In genomic region chr10:43939136-43939662, GRCm38 (mm10) we compare ENCODE assay signal across 26 mouse cellular contexts. TPM values are rescaled to one million over a fixed set of nuclear protein-coding genes. Genes with fewer than 3 reads are reported as not detected.
A peak's percentile ranks its signal among the peaks of the same experiment; 100 is the strongest.
DNase-seq lines count a peak whose midpoint lies in the region; ATAC-seq and TF ChIP-seq lines count a peak whose summit lies in the region.
"Had no signal": no experiment of that assay in that cellular context is flagged by ENCODE, and none has a peak within 500 bp of the region (broad histone marks: within the 10 kb centered on the region; RNA-seq: fewer than 3 reads in every experiment).

No protein-coding gene starts in this region.

- H3K9me3 ChIP-seq in kidney, embryonic 15.5 days (replicated peaks), result no peaks in the 10 kb centered on the region
- H3K9me3 ChIP-seq: embryonic facial prominence, embryonic 12.5 days; embryonic facial prominence, embryonic 15.5 days; G1E; hindbrain, embryonic 12.5 days; hindbrain, embryonic 15.5 days had no signal

- peaks cover 7% of the 10 kb centered on the region for H3K4me1 ChIP-seq in kidney, adult 2 months (ENCODE audit: control insufficient read depth, insufficient read depth, low read length)
- no peaks in the 10 kb centered on the region; the same call in 1 of the 2 replicates for H3K4me1 ChIP-seq in kidney, embryonic 15.5 days
- H3K4me1 ChIP-seq: embryonic facial prominence, embryonic 12.5 days; embryonic facial prominence, embryonic 15.5 days had no signal

- H3K9ac ChIP-seq in kidney, embryonic 15.5 days, result no peak overlapping the region
- H3K9ac ChIP-seq: embryonic facial prominence, embryonic 12.5 days; embryonic facial prominence, embryonic 15.5 days; forebrain, postnatal 0 days; hindbrain, embryonic 12.5 days; hindbrain, embryonic 15.5 days had no signal

- DNase-seq in kidney, adult 2 months, result peak; percentile 24
- DNase-seq in ES-CJ7 (ENCODE audit: low read depth, low spot score) (peak; percentile 78), ZHBTc4 (ENCODE audit: low read depth, low spot score) (peak; percentile 82)
- peak; percentile 56 for DNase-seq in yolk sac, embryonic 10.5 days (ENCODE audit: low spot score)
- DNase-seq in left cerebral cortex, postnatal 14 days (ENCODE audit: low spot score in 2 of 2), result no peak
- no peak for DNase-seq in neural tube, embryonic 10.5 days (ENCODE audit: extremely low spot score, low spot score)
- DNase-seq in left cerebral cortex, adult 18-20 months (ENCODE audit: low spot score in 2 of 2), result no peak
- DNase-seq: adrenal gland, adult 8-10 months; adrenal gland, postnatal 25 days; cerebellum, adult 18-20 months; cerebellum, postnatal 10 days; cerebellum, postnatal 36 days; forebrain, postnatal 0 days; gastrocnemius, adult 2 months; gastrocnemius, postnatal 14 days; heart, adult 11 months had no signal

- intact Hi-C loops in left cerebral cortex, postnatal 14 days (cut with DNase I), result no loop called here

- no peak overlapping the region for H3K4me2 ChIP-seq in kidney, embryonic 15.5 days
- H3K4me2 ChIP-seq: embryonic facial prominence, embryonic 12.5 days; embryonic facial prominence, embryonic 15.5 days; heart, embryonic 11.5 days; hindbrain, embryonic 12.5 days; hindbrain, embryonic 15.5 days had no signal

- TF ChIP-seq CTCF in kidney, adult 2 months (conservative IDR thresholded peaks at IDR 0.05; ENCODE audit: insufficient read depth, insufficient read length, low read depth, low read length), result no peak

- no peak overlapping the region for H3K4me3 ChIP-seq in kidney, adult 2 months (ENCODE audit: insufficient read depth, low read depth, low read length)
- no peak overlapping the region for H3K4me3 ChIP-seq in kidney, embryonic 15.5 days (replicated peaks)
- H3K4me3 ChIP-seq: embryonic facial prominence, embryonic 12.5 days; embryonic facial prominence, embryonic 15.5 days; gastrocnemius, adult 2 months; hindbrain, embryonic 12.5 days; hindbrain, embryonic 15.5 days had no signal

- H3K36me3 ChIP-seq in kidney, adult 2 months (ENCODE audit: control insufficient read depth, insufficient read depth, low read length), result no peaks in the 10 kb centered on the region
- H3K36me3 ChIP-seq in kidney, embryonic 15.5 days, result peaks cover 12% of the 10 kb centered on the region; the same call in 1 of the 2 replicates
- H3K36me3 ChIP-seq: embryonic facial prominence, embryonic 15.5 days; hindbrain, embryonic 15.5 days had no signal

- H3K27ac ChIP-seq in kidney, adult 2 months (ENCODE audit: insufficient read depth, low read depth, low read length), result no peak overlapping the region
- no peak overlapping the region for H3K27ac ChIP-seq in kidney, embryonic 15.5 days
- H3K27ac ChIP-seq: embryonic facial prominence, embryonic 12.5 days; embryonic facial prominence, embryonic 15.5 days; gastrocnemius, adult 2 months; hindbrain, embryonic 12.5 days; hindbrain, embryonic 15.5 days had no signal

- no peak for ATAC-seq in kidney, embryonic 15.5 days (replicated peaks; ENCODE audit: low FRiP score)
- ATAC-seq: activated CD4-positive, CD25-positive, alpha-beta regulatory T cell, adult 4 months; forebrain, embryonic 14.5 days; forebrain, postnatal 0 days; Patski had no signal

- H3K27me3 ChIP-seq in kidney, adult 2 months (replicated peaks; ENCODE audit: control insufficient read depth, insufficient read depth, low read length), result no peaks in the 10 kb centered on the region
- no peaks in the 10 kb centered on the region for H3K27me3 ChIP-seq in kidney, embryonic 15.5 days
- H3K27me3 ChIP-seq: embryonic facial prominence, embryonic 12.5 days; embryonic facial prominence, embryonic 15.5 days; hindbrain, embryonic 12.5 days; hindbrain, embryonic 15.5 days; Patski had no signal

- WGBS in kidney, adult 2 months, result 69% methylated on average over 6 of the region's 6 CpGs
- WGBS in kidney, embryonic 15.5 days, result 78% methylated on average over 6 of the region's 6 CpGs

- TF ChIP-seq POLR2A in kidney, adult 2 months (IDR thresholded peaks at IDR 0.05; ENCODE audit: low read depth, low read length), result no peak

RNA-seq across cellular contexts. Expression of gene Rtn4ip1, which starts 37.6 kb away (rescaled TPM):
- polyA plus RNA-seq in kidney, adult 2 months (2012; rRNA removed), result 29.9 and 34.8 TPM in 2 replicates
- 16.4 and 17.1 TPM in 2 replicates for polyA plus RNA-seq in kidney, embryonic 15.5 days (2015; fragmentation: Nextera tagmentation; extraction: Ambion mirVana)
- 10 to 100 TPM; 13.4 to 15.5 TPM for total RNA-seq in left cerebral cortex, postnatal 14 days (2021)
- total RNA-seq in left cerebral cortex, adult 18-20 months (2021), result 10 to 100 TPM; 13.4 to 15.4 TPM

RNA-seq across cellular contexts. Expression of gene Qrsl1, which starts 37.7 kb away (rescaled TPM):
- 15.1 and 17.2 TPM in 2 replicates for polyA plus RNA-seq in kidney, adult 2 months (2012; rRNA removed)
- polyA plus RNA-seq in kidney, embryonic 15.5 days (2015; fragmentation: Nextera tagmentation; extraction: Ambion mirVana), result 29.8 and 29.9 TPM in 2 replicates
- total RNA-seq in left cerebral cortex, postnatal 14 days (2021), result 10 to 100 TPM; 14.7 to 14.9 TPM
- 10 to 100 TPM; 12.8 TPM for total RNA-seq in left cerebral cortex, adult 18-20 months (2021)

Comparison
In these comparisons a context has a peak if more than half of its experiments do, and no peak if none do; other contexts are left out.
1. DNase-seq: peak in kidney, adult 2 months (single experiment), ES-CJ7 (single experiment), ZHBTc4 (single experiment) and yolk sac, embryonic 10.5 days (single experiment); none in left cerebral cortex, postnatal 14 days (0 of 2), neural tube, embryonic 10.5 days (single experiment) and left cerebral cortex, adult 18-20 months (0 of 2).